Mouse (Mus musculus) liver, adult 2 months (tissue): ENCODE results near the gene Mien1. TPM values are rescaled to one million over a fixed set of nuclear protein-coding genes. Genes with fewer than 3 reads are reported as not detected.
A peak's percentile ranks its signal among the peaks of the same experiment; 100 is the strongest.

Source experiments
- DNase-seq: peaks from one replicate; pipeline ENCODE4 v3.0.0-alpha.2; 2011; ENCODE audit warnings: low read depth, low spot score; ENCODE audit errors: extremely low read depth
- H3K27ac ChIP-seq: fragments of 200-500 bp; replicated peaks from 2 replicates; pipeline ENCODE4 v1.5.1; 2012; ENCODE audit warnings: low read depth, mild to moderate bottlenecking, control low read depth, inconsistent platforms, low read length; ENCODE audit not compliant: insufficient read depth
- H3K27me3 ChIP-seq: fragments of 200-500 bp; 2 replicates; pipeline ENCODE4 v1.6.1; 2012; ENCODE audit warnings: mild to moderate bottlenecking, moderate library complexity, low read length, inconsistent platforms; ENCODE audit not compliant: control insufficient read depth, insufficient read depth
- H3K36me3 ChIP-seq: fragments of 200-500 bp; 2 replicates; pipeline ENCODE4 v1.6.1; 2012; ENCODE audit warnings: low read length, inconsistent platforms; ENCODE audit not compliant: control insufficient read depth, insufficient read depth
- H3K4me1 ChIP-seq: fragments of 200-500 bp; 2 replicates; pipeline ENCODE4 v1.6.1; 2011; ENCODE audit warnings: low read length; ENCODE audit not compliant: control insufficient read depth, insufficient read depth
- H3K4me3 ChIP-seq: fragments of 200-500 bp; 2 replicates; pipeline ENCODE4 v1.5.1; 2011; ENCODE audit warnings: low read depth, mild to moderate bottlenecking, control low read depth, low read length, moderate library complexity; ENCODE audit not compliant: insufficient read depth
- H3K79me2 ChIP-seq: fragments of 200-500 bp; 2 replicates; pipeline ENCODE4 v1.6.1; 2012; ENCODE audit warnings: inconsistent platforms, mild to moderate bottlenecking, low read length, moderate library complexity; ENCODE audit not compliant: control insufficient read depth, insufficient read depth
- H3K9ac ChIP-seq: fragments of 200-500 bp; 2 replicates; pipeline ENCODE4 v1.6.1; 2012; ENCODE audit warnings: low read depth, mild to moderate bottlenecking, control low read depth, inconsistent platforms, low read length
- CTCF ChIP-seq: fragments of 200-500 bp; IDR thresholded peaks from 2 replicates; pipeline ENCODE4 v1.5.1; 2011; ENCODE audit warnings: low read depth, low read length, control low read depth
- POLR2A ChIP-seq: fragments of 200-500 bp; IDR thresholded peaks from 2 replicates; pipeline ENCODE4 v1.6.1; 2011; ENCODE audit warnings: low read length, control low read depth; ENCODE audit not compliant: insufficient read depth; ENCODE audit errors: extremely low read depth
- WGBS: fragments of 180-500 bp; shearing (Covaris S2); methylation state at CpG from one replicate; pipeline ENCODE4 v1.1.7; 2018; 5-methylcytosine and 5-hydroxymethylcytosine counted together
- polyA plus RNA-seq: library from polyadenylated mRNA; depleted of rRNA; stranded (reverse); fragments of >200 nt; gene quantifications from 2 replicates; pipeline ENCODE4 v1.2.3, GENCODE M21; 2012
- total RNA-seq: library from RNA; depleted of rRNA; stranded (reverse); fragments of >200 nt; gene quantifications from 2 replicates; pipeline ENCODE4 v1.2.3, GENCODE M21; 2014

Gene Mien1
- total and polyA plus RNA-seq, 2 experiments = 62.8 to 75.0 TPM

GRCm38 (mm10) chr11:98446213-98446561 is 7.4 kb upstream of the Mien1 start, which contains the start of gene Grb7:
TSS of gene Grb7 (plus strand) at chr11:98446394.
- WGBS = 3% methylated on average over 5 of the region's 5 CpGs
- H3K27me3 ChIP-seq = no peaks in the 10 kb centered on the region

DNA sequence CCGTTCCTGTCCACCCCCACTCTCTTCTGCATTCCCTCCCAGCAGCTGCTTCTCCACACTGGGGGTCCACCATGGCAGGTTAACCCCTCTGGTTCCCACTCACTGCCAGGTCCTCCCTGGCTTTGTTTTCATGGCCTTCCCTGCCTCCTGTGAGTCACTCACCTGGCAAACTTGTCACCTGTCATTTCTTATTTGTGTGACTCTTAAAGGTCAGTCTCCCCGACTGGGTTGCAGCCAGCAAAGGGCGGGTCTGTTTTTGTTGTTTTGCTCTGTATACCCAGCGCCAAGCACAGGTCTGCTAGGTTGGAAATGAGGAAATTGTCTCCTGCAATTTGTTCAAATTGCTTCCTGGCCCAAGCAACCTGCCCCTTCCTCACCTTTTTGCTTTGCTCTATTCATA is 6.9 kb upstream of the Mien1 start:
- H3K4me3 ChIP-seq = peak overlapping the region; percentile 5; the same call in 1 of the 2 replicates
- H3K27ac ChIP-seq = peak overlapping the region; percentile 97
- H3K79me2 ChIP-seq = peaks cover 21% of the 10 kb centered on the region; the same call in 1 of the 2 replicates
- H3K9ac ChIP-seq = peak overlapping the region; percentile 71
- 14% methylated on average over 4 of the region's 4 CpGs for WGBS
- peak; percentile 91 for DNase-seq
- H3K27me3 ChIP-seq = no peaks in the 10 kb centered on the region
- peaks cover 11% of the 10 kb centered on the region; the same call in 1 of the 2 replicates for H3K4me1 ChIP-seq
- H3K36me3 ChIP-seq = peaks cover under 1% of the 10 kb centered on the region; the same call in 1 of the 2 replicates
- TF ChIP-seq POLR2A (no peak), CTCF (no peak)

More at GRCm38 (mm10) chr11:98446213-98446561, 7.4 kb upstream of the Mien1 start, which contains the start of gene Grb7:
- H3K27ac ChIP-seq = peak within 1 kb of the TSS; percentile 97
- peak within 1 kb of the TSS; percentile 79 for H3K4me3 ChIP-seq
- peak within 1 kb of the TSS; percentile 83 for H3K9ac ChIP-seq
- TF ChIP-seq POLR2A (no peak), CTCF (no peak)
- peaks cover 22% of the 10 kb centered on the region; the same call in 1 of the 2 replicates for H3K79me2 ChIP-seq
- peaks cover 6% of the 10 kb centered on the region for H3K36me3 ChIP-seq
- DNase-seq = no peak
- peaks cover 15% of the 10 kb centered on the region; the same call in 1 of the 2 replicates for H3K4me1 ChIP-seq

- no peak overlapping the region for H3K4me3 ChIP-seq
- peaks cover 8% of the 10 kb centered on the region; the same call in 1 of the 2 replicates for H3K4me1 ChIP-seq
- WGBS = 13% methylated on average over 1 of the region's 1 CpGs
- peak overlapping the region; percentile 71 for H3K9ac ChIP-seq
- peaks cover 21% of the 10 kb centered on the region; the same call in 1 of the 2 replicates for H3K79me2 ChIP-seq
- no peak for DNase-seq
- TF ChIP-seq CTCF (no peak), POLR2A (no peak)
- H3K27ac ChIP-seq = peak overlapping the region; percentile 97
- no peaks in the 10 kb centered on the region for H3K27me3 ChIP-seq
- no peaks in the 10 kb centered on the region for H3K36me3 ChIP-seq
Measured at GRCm38 (mm10) chr11:98445238-98445637, 6.4 kb upstream of the Mien1 start.

DNA sequence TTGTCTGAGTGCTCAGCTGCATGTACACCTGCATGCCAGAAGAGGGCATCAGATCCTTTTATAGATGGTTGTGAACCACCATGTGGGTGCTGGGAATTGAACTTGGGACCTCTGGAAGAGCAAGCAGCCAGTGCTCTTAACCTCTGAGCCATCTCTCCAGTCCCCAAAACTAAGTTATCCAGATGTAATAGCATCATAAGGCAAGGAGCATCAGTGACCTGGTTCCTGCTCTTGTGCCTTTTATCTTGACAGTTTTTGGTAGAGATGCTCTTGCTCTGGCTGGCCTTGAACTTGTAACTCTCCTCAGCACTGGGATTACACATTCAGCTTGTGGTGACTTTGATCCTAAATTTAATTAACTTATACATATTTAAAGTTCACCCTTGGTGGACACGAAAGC is 4.9 kb upstream of the Mien1 start:
- Histone ChIP-seq H3K4me1 (peaks cover 5% of the 10 kb centered on the region; the same call in 1 of the 2 replicates), H3K79me2 (peaks cover 10% of the 10 kb centered on the region; the same call in 1 of the 2 replicates), H3K36me3 (no peaks in the 10 kb centered on the region), H3K27ac (no peak overlapping the region), H3K9ac (no peak overlapping the region), H3K27me3 (no peaks in the 10 kb centered on the region), H3K4me3 (no peak overlapping the region)
- WGBS = 100% methylated on average over 1 of the region's 1 CpGs
- TF ChIP-seq POLR2A (no peak), CTCF (no peak)
- DNase-seq = no peak

GRCm38 (mm10) chr11:98437441-98437840 is 1.4 kb downstream of the Mien1 start:
- Histone ChIP-seq H3K36me3 (no peaks in the 10 kb centered on the region), H3K9ac (no peak overlapping the region)
- 91% methylated on average over 6 of the region's 6 CpGs for WGBS

GRCm38 (mm10) chr11:98435723-98436122 is 3.1 kb downstream of the Mien1 start:
- H3K36me3 ChIP-seq = no peaks in the 10 kb centered on the region
- 98% methylated on average over 9 of the region's 9 CpGs for WGBS
- no peak overlapping the region for H3K27ac ChIP-seq

More at GRCm38 (mm10) chr11:98437441-98437840, 1.4 kb downstream of the Mien1 start:
- no peak overlapping the region for H3K4me3 ChIP-seq
- no peak overlapping the region for H3K27ac ChIP-seq
- H3K4me1 ChIP-seq = 0 out of 2 replicates have a peak, but pooled peaks cover 3% of the 10 kb centered on the region
- H3K79me2 ChIP-seq = no peaks in the 10 kb centered on the region
- no peaks in the 10 kb centered on the region for H3K27me3 ChIP-seq
- no peak for TF ChIP-seq POLR2A
- TF ChIP-seq CTCF = no peak
- no peak for DNase-seq

More at GRCm38 (mm10) chr11:98435723-98436122, 3.1 kb downstream of the Mien1 start:
- DNase-seq = no peak
- H3K27me3 ChIP-seq = no peaks in the 10 kb centered on the region
- no peaks in the 10 kb centered on the region for H3K79me2 ChIP-seq
- TF ChIP-seq POLR2A = no peak
- no peak for TF ChIP-seq CTCF
- no peak overlapping the region for H3K4me3 ChIP-seq
- 0 out of 2 replicates have a peak, but pooled peaks cover 3% of the 10 kb centered on the region for H3K4me1 ChIP-seq
- no peak overlapping the region for H3K9ac ChIP-seq
